Mouse (Mus musculus) gastrocnemius, postnatal 36 days (tissue): ENCODE data around the gene Fadd. TPM values are rescaled to one million over a fixed set of nuclear protein-coding genes. Genes with fewer than 3 reads are reported as not detected.
A peak's percentile ranks its signal among the peaks of the same experiment; 100 is the strongest.

Experiments
- DNase-seq, 2 experiments: peaks; one replicate each; pipeline ENCODE4 v3.0.0; 2022
- intact Hi-C: fragments of 180-260 bp; cut with DNase I; formaldehyde crosslinking; loops from one replicate; pipeline ENCODE4 v1.15.1; 2025
- total RNA-seq, 2 experiments: library from RNA; stranded (reverse); gene quantifications; 2 replicates each; pipeline ENCODE4 v1.2.3; 2021

Fadd gene
- total RNA-seq, 2 experiments from 2014 or later = 2.2 to 2.5 TPM

- no peak for DNase-seq
Measured at GRCm38 (mm10) chr7:144539146-144539545, 43.1 kb downstream of the Fadd start.

GRCm38 (mm10) chr7:144538030-144538644 is 44.1 kb downstream of the Fadd start:
- intact Hi-C loops = no loop called here
- DNase-seq = no peak

More at GRCm38 (mm10) chr7:144539146-144539545, 43.1 kb downstream of the Fadd start:
- intact Hi-C loops = no loop called here

GRCm38 (mm10) chr7:144536367-144536766 is 45.9 kb downstream of the Fadd start:
- no peak for DNase-seq
- intact Hi-C loops = no loop called here

- intact Hi-C loops = no loop called here
- DNase-seq = no peak
Measured at GRCm38 (mm10) chr7:144534773-144535172, 47.5 kb downstream of the Fadd start.

- intact Hi-C loops = no loop called here
- DNase-seq = no peak
Measured at GRCm38 (mm10) chr7:144531585-144532378, 50.5 kb downstream of the Fadd start.

- intact Hi-C loops = no loop called here
- DNase-seq = no peak
Measured at GRCm38 (mm10) chr7:144529851-144530250, 52.4 kb downstream of the Fadd start.

GRCm38 (mm10) chr7:144527723-144528221 is 54.5 kb downstream of the Fadd start:
- DNase-seq = peak; percentile 26 to 50
- intact Hi-C loops = no loop called here

Other genes with a start within 250 kb of the Fadd start
- 10 to 100 TPM; 15.7 to 17.9 TPM for gene Cttn, start 111.5 kb downstream of the Fadd start, total RNA-seq
- gene Ppfia1, start 28.7 kb downstream of the Fadd start, total RNA-seq = 10 to 100 TPM; 23.0 to 27.5 TPM
- 1 to 10 TPM; 2.4 to 4.4 TPM for gene Ano1, start 169.5 kb upstream of the Fadd start, total RNA-seq